Mouse (Mus musculus) liver, embryonic 12.5 days (tissue): ENCODE measurements around the gene Fgg. TPM values are rescaled to one million over a fixed set of nuclear protein-coding genes. Genes with fewer than 3 reads are reported as not detected.

Source experiments
- ATAC-seq: fragments of 200-750 bp; cut with Nextera tagmentation; 2 replicates; pipeline ENCODE4 v1.8.0; 2017; ENCODE audit warnings: moderate number of reproducible peaks, mild to moderate bottlenecking, moderate library complexity
- H3K27ac ChIP-seq: fragments of 300-500 bp; sonication (generic); 2 replicates; pipeline ENCODE4 v1.5.1; 2016; ENCODE audit warnings: mild to moderate bottlenecking
- H3K27me3 ChIP-seq: fragments of 300-500 bp; sonication (generic); replicated peaks from 2 replicates; pipeline ENCODE4 v1.6.1; 2016; ENCODE audit warnings: mild to moderate bottlenecking, moderate library complexity
- H3K36me3 ChIP-seq: fragments of 300-500 bp; sonication (generic); 2 replicates; pipeline ENCODE4 v1.6.1; 2016; ENCODE audit warnings: mild to moderate bottlenecking, moderate library complexity
- H3K4me1 ChIP-seq: fragments of 300-500 bp; sonication (generic); 2 replicates; pipeline ENCODE4 v1.6.1; 2016
- H3K4me2 ChIP-seq: fragments of 300-500 bp; sonication (generic); 2 replicates; pipeline ENCODE4 v1.6.1; 2016; ENCODE audit warnings: mild to moderate bottlenecking, moderate library complexity
- H3K4me3 ChIP-seq: fragments of 300-500 bp; sonication (generic); 2 replicates; pipeline ENCODE4 v1.5.1; 2016; ENCODE audit warnings: mild to moderate bottlenecking, moderate library complexity
- H3K9ac ChIP-seq: fragments of 300-500 bp; sonication (generic); 2 replicates; pipeline ENCODE4 v1.6.1; 2016; ENCODE audit warnings: mild to moderate bottlenecking, moderate library complexity
- H3K9me3 ChIP-seq: fragments of 300-500 bp; sonication (generic); replicated peaks from 2 replicates; pipeline ENCODE4 v1.6.1; 2016; ENCODE audit warnings: mild to moderate bottlenecking, moderate library complexity
- WGBS: fragments of 180-500 bp; shearing (Covaris S2); methylation state at CpG from one replicate; pipeline ENCODE4 v1.1.7; 2016; ENCODE audit not compliant: insufficient replicate concordance; 5-methylcytosine and 5-hydroxymethylcytosine counted together
- polyA plus RNA-seq: library from polyadenylated mRNA; unstranded; fragments of >200 nt; fragmentation: Nextera tagmentation; extraction: Ambion mirVana; gene quantifications from 2 replicates; pipeline ENCODE4 v1.2.1, GENCODE M21; 2016

Fgg gene
- polyA plus RNA-seq, 1 experiment from 2014 or later = 179 TPM

- H3K36me3 ChIP-seq = peaks cover 19% of the 10 kb centered on the region
- no peak for ATAC-seq
- no peaks in the 10 kb centered on the region for H3K27me3 ChIP-seq
- WGBS = 32% methylated on average over 10 of the region's 10 CpGs
- peaks cover 32% of the 10 kb centered on the region for H3K4me1 ChIP-seq
- no peak overlapping the region for H3K9ac ChIP-seq
- H3K4me2 ChIP-seq = peak overlapping the region; percentile 91
- H3K4me3 ChIP-seq = no peak overlapping the region
- no peaks in the 10 kb centered on the region for H3K9me3 ChIP-seq
- H3K27ac ChIP-seq = no peak overlapping the region
Observed at GRCm38 (mm10) chr3:83053758-83054157, 46.2 kb downstream of the Fgg start.

- H3K9ac ChIP-seq = peak overlapping the region; percentile 44; the same call in 1 of the 2 replicates
Observed at GRCm38 (mm10) chr3:83054759-83055158, 47.2 kb downstream of the Fgg start.

GRCm38 (mm10) chr3:83055281-83056038 lies 47.9 kb downstream of the Fgg start, which contains the start of gene Plrg1:
Gene Plrg1 (plus strand): TSS chr3:83055522.
- H3K4me3 ChIP-seq = peak within 1 kb of the TSS; percentile 93
- H3K27ac ChIP-seq = peak within 1 kb of the TSS; percentile 77
- ATAC-seq = peak; percentile 98
- no peaks in the 10 kb centered on the region for H3K27me3 ChIP-seq
- H3K36me3 ChIP-seq = peaks cover 36% of the 10 kb centered on the region
- under 1% methylated on average over 61 of the region's 61 CpGs for WGBS
- H3K9ac ChIP-seq = peak within 1 kb of the TSS; percentile 90
- peak within 1 kb of the TSS; percentile 91 for H3K4me2 ChIP-seq
- peaks cover 32% of the 10 kb centered on the region for H3K4me1 ChIP-seq
- H3K9me3 ChIP-seq = no peaks in the 10 kb centered on the region

More at GRCm38 (mm10) chr3:83054759-83055158, 47.2 kb downstream of the Fgg start:
- H3K36me3 ChIP-seq = peaks cover 29% of the 10 kb centered on the region
- peak; percentile 34; the same call in 1 of the 2 replicates for ATAC-seq
- peak overlapping the region; percentile 55 for H3K4me3 ChIP-seq
- 15% methylated on average over 13 of the region's 13 CpGs for WGBS
- no peaks in the 10 kb centered on the region for H3K9me3 ChIP-seq
- H3K27ac ChIP-seq = no peak overlapping the region
- no peaks in the 10 kb centered on the region for H3K27me3 ChIP-seq
- H3K4me1 ChIP-seq = peaks cover 32% of the 10 kb centered on the region
- H3K4me2 ChIP-seq = peak overlapping the region; percentile 91

GRCm38 (mm10) chr3:83057046-83057445 lies 49.5 kb downstream of the Fgg start:
- Histone ChIP-seq H3K4me2 (peak overlapping the region; percentile 91), H3K9ac (no peak overlapping the region), H3K27me3 (no peaks in the 10 kb centered on the region), H3K36me3 (peaks cover 52% of the 10 kb centered on the region), H3K4me1 (peaks cover 32% of the 10 kb centered on the region), H3K9me3 (no peaks in the 10 kb centered on the region), H3K27ac (no peak overlapping the region), H3K4me3 (no peak overlapping the region)
- no peak for ATAC-seq
- WGBS = 88% methylated on average over 2 of the region's 2 CpGs

Other genes with a start within 250 kb of the Fgg start
- gene Rbm46, start 131.2 kb upstream of the Fgg start, polyA plus RNA-seq = 2.1 and 2.5 TPM in 2 replicates
- 0.35 and 0.49 TPM in 2 replicates for gene Lrat, start 103.8 kb upstream of the Fgg start, polyA plus RNA-seq
- gene Fga, start 18.4 kb downstream of the Fgg start, polyA plus RNA-seq = 190 and 194 TPM in 2 replicates
- 139 and 143 TPM in 2 replicates for gene Fgb, start 42.1 kb downstream of the Fgg start, polyA plus RNA-seq
- 66.2 and 69.4 TPM in 2 replicates for gene Plrg1, start 47.8 kb downstream of the Fgg start, polyA plus RNA-seq
- 0.01 and 0.02 TPM in 2 replicates for gene Dchs2, start 120.2 kb downstream of the Fgg start, polyA plus RNA-seq